Mouse (Mus musculus) monocyte, adult 2 months (primary cell): Measurements from ENCODE around the gene Arhgap5.
"Not testable (repeated sequence)": the region's sequence is repeated elsewhere in the genome, so short reads cannot be mapped to it uniquely, and the experiment has no call there.

Source experiments
- DNase-seq, 2 experiments: peaks; one replicate each; pipeline ENCODE4 v3.0.0; 2022; ENCODE audit warnings: low spot score in 2 of 2, low read depth in 1 of 2

Gene Arhgap5

DNA sequence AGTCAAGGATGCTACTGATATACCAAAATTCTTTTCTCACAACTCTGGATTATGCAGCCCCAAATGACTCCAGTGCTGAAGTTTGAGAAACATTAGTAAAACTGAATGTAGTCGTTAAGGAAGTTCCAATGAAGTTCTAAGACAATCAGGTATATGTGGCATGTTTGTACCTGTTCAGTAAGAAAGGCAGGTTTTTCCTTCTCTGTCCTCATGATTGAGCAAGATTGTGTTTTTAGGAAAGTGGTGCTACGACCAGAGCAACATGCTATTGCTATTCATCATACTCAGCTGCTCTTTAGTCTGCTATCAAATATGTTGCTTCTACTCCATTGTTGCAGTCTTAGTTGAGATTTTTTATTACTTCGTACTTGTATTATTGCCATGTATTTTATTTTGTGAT lies 26.0 kb downstream of the Arhgap5 start:
- DNase-seq, result no peak

DNA sequence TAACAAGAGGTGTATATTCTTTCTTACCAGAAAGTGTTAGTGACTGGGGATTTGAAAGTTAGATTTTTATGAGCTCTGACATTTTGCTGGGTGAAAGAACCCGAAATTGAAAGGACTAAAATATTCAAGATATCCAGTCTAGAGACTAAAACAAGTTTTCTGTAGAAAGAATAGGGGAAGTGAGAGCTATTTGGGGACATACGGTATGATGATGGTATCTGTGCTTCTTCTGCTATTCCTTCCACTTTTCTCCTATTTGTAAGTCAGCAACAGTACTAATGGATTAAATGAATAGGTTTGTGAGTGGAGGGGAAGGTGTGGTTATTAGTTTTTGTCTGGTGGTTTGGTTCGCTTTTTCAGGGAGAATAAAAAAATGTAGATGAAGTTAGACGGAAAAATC lies 37.5 kb downstream of the Arhgap5 start:
- no peak for DNase-seq

DNA sequence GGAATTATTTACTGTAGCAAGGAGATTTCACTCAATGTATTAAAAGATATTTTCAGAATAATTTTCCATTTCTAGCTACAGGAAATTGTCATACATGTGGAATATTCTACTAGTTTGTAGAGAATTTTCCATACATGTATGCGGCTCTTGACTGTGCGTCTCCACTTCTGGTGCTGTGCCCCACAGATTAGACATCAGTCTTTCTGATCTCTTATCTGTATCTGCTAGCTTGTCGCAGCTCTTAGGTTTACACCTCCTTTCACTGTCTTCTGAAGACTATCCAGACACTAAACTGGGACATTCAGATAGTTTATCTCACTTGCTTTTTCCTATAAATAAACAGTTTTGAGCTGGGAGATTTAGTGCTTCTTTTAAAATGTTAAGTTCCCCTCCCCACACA lies 40.8 kb downstream of the Arhgap5 start:
- no peak for DNase-seq

DNA sequence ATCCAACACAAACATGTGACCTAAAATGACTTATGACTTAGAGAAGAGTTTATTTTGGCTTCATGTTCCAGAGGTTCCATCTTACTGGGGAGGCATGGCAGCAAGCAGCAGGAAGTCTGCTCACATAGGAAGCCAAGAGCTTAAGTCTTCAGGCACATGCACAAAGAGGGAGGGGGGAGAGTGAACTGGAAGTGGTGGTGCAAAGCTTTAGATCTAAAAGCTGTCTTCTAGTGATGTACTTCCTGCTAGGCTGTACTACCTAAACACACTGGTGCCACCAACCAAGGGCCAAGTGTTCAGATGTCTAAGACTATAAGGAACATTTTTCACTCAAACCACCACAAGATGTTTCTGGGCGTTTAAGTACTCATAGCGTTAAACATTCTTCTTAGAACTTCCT lies 48.3 kb downstream of the Arhgap5 start:
- no peak for DNase-seq

DNA sequence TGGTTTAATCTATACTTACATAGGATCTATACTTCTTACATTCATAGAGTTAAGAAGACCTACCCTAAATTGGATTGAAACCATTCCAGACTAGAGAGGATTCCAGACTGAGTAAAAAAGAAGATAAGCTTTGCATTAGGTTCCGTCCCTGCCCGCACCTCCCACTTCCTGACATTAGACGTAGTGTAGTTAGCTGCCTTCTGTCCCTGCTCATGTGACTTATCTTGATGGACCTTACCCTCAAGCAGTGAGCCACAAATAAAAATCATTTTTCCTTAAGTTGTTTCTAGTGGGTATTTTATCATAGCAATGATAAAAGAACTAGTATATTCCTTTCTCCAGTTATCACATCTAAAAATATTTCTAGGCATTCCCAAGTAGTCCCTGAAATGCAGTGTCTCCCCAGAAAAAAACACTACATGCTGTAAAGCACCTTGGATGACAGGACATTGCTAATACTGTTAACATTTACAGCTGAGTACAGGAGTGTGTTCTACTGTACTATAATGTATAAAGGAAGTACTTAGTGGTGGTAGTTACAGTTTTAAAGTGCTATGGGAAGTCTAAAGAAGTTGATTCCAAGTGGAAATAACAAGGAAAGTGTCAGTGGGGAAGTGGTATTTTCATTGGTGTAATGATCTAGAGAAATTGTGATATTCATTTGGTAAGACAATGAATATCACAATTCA lies 51.6 kb downstream of the Arhgap5 start:
- DNase-seq, result no peak

DNA sequence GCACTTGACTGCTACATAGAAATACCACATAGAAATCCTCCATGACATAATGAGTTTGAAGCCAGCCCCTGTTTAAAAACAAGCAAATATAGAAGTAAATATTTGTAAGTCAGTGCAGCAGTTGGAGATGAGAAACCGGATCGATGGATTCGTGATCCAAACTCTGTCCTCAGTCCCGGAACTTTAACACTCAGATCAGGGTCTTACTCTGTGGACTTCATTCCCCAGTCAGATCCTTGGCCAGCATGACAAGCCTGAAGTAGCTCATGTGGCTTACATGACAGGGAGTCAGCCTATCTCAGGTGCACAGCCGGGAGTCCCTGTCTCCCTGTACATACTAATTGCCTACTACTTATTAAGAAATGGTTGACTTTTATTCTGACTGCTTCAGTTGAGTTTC lies 61.9 kb downstream of the Arhgap5 start:
- DNase-seq, result no peak

DNA sequence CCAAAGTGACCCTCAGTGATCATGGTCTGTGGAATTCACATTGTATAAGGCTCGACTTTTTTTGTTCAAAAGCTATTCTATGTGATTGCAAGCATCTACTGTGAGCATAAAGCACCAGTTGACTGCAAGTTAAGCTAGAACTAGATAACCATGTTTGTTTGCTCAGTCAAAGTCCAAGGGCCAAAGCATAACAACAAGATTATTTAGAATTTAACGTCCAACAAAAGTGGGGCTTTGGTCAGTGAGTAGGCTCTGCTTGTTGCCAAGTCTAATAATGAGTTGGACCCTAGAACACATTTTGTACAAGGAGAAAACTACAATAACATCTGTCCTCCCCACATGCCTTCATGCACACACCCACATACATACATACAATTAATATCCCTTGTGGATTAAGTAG lies 69.6 kb downstream of the Arhgap5 start:
- DNase-seq, result no peak

DNA sequence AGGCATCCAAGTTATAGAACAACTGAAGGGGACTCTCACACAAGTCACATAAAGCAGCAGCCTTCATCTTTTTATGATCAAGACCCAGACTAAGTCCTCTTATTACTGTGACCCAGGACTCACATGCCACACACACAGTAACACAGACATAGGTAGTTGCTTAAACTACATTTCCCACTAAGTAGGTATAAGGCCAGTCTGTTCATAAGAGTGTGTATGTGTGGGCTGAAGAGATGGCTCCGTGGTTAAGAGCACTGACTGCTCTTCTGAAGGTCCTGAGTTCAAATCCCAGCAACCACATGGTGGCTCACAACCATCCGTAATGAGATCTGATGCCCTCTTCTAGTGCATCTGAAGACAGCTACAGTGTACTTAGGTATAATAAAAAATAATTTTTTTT lies 82.7 kb downstream of the Arhgap5 start:
- not testable (repeated sequence) for DNase-seq

DNA sequence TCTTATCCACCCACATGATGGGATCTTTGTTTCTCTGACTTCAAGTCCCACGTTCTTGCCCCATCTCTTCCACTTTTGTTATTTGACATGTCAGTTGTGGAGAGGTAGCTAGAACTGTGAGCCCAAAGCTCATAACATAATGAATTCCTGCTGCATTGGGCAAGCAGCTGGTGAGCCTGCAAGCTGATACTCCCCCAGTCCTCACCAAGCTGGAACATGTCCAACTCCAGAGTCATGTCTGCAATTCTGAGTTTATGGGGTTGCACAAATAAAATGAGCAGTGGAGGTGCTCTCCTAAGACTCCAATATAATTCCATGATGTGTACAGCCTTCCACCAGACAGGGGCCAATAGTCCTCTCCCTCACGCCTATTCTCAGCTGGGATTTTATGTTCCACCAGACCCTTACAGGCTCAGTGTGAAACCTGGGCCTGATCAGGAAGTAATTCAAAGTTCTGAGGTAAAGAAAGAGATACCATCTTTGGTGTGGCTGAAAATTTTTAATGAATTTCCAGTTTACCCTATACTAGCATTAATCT lies 83.8 kb downstream of the Arhgap5 start:
- no peak for DNase-seq

DNA sequence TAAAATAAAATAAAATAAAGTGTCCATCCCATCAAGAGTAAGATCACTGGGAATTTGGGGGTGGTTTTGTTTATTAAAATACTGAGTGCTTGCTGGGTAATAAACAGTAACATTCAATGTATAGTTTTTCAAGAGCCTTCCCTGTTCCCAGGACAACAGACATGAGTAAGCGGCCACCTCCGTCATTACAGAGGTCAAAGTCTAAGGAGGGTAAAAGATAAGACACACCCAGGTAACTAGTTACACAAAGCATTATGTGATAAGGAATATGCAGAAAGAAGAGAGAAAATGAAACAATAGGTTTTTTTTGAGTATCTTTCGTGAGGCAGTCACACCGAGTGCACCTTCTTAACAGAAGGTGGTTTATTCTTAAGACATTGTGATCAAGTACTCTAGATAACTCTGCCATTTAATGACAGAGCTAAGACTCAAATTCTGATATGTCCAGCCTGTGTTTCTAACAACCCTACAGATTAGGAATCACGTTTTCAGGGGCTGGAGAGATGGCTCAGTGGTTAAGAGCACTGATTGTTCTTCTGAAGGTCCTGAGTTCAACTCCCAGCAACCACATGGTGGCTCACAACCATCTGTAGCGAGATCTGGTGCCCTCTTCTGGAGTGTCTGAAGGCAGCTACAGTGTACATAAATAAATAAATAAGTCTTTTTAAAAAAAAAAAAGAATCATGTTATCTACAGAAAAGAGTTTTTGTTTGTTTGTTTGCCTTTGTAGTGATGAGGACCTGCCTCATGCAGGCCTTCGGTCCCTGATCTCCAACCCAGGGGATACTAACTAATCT lies 91.8 kb downstream of the Arhgap5 start:
- no peak for DNase-seq

DNA sequence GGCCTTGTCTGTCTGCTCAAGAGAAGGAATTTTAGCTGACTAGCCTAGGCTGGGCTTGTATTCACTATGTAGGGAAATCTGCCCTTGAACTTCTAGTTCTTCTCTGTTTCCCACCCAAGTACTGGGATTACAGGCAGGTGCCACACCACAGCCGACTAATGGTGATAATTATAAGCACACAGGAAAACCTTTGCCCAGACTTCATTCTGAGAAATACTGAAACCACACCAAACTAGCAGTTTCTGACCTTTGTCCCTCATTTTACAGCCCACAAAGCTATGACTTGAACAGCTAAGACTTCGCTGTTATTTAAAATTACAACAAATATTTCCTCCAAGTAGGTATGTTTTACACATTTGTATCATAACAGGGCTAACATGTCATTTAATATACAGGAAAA lies 98.7 kb downstream of the Arhgap5 start:
- no peak for DNase-seq

DNA sequence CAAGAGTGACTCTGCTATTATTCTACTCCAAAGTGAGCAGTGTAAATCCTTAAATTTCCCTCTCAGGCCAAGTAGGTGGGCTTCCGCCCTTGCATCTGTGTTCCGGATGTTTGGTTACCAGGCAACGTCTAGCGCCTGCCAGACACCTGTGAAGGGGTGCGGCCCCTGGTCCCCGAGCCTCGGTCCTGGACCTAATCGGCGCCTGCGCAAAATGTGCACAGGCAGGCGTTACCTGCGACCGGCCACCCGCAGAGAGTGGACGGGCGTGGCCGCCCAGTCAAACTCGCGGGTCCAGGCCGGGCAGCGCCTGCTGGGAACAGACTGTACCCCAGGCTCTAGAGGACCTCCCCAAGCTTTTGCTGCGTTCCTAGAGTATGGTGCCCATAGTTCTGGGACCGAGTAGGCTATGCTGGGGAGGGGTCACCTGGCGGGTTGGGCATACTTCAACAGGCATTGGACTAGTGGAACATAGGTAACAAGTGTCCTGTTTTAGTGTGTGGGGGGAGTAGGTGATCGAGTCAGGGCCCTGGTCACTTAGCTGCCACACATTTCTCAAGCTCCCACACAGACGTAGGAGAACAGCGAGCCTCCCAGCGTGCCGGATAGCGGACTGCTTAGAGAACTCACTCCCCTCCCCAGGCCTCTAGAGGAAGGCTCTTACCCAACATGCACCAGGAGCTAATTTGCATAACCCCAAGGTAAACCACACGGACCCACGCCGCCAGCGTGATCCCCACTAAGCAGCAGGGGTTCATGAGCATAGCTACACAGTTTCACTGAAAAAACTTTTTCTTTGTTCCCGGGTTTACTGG lies 99.3 kb downstream of the Arhgap5 start:
- DNase-seq, result peak; percentile 51 to 73

DNA sequence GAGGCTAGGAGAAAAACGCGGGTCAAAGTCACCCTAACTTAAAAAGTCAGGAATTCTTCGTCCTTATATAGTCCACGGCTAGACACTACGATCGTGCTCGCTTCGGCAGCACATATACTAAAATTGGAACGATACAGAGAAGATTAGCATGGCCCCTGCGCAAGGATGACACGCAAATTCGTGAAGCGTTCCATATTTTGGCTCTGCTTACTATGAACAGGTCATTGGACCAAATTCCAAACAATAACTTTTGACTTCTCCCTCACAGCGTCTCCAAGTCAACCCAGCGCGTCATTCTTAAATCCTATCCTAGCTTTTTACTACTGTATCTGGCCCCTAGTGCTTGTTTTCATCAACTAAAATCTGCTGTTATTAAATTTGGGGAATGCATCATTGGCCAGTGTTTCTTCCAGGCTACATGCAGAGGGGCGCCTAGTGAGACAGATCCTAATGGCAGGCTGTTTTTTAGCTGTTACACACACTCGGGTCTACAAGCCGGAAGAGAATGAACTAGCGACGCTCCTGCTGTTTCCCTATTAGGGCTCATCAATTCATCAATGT lies 100.0 kb downstream of the Arhgap5 start:
- DNase-seq, result peak; percentile 5 to 69

DNA sequence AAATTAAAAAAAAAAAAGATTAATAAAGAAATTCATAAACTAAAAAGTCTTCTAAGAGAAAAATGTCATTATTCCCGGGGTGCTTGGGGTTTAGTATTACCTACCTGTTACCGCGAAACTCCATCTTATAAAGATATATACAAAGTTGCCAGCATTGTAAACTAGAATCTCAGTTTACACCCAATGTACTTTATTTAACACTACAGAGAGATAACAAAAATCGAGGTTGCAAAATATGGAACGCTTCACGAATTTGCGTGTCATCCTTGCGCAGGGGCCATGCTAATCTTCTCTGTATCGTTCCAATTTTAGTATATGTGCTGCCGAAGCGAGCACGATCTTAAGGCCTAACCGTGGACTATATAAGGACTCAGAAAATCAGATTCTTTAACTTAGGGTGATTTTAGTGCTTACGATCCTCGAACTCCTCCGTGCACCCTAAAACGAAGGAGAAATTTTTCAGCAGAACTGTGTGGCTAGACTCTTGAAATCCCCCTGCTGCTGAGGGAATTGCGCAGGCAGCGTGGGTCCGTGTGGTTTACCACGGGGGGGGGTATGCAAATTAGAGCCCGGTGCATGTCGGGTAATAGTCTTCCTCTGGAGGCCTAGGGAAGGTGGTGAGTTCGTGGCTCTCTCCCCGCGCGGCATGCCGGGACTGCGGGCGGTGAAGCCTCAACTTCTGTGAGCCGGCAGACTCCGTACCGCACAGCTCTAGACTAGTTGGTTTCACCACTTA lies 100.7 kb downstream of the Arhgap5 start:
- DNase-seq, result peak; percentile 69 to 91

DNA sequence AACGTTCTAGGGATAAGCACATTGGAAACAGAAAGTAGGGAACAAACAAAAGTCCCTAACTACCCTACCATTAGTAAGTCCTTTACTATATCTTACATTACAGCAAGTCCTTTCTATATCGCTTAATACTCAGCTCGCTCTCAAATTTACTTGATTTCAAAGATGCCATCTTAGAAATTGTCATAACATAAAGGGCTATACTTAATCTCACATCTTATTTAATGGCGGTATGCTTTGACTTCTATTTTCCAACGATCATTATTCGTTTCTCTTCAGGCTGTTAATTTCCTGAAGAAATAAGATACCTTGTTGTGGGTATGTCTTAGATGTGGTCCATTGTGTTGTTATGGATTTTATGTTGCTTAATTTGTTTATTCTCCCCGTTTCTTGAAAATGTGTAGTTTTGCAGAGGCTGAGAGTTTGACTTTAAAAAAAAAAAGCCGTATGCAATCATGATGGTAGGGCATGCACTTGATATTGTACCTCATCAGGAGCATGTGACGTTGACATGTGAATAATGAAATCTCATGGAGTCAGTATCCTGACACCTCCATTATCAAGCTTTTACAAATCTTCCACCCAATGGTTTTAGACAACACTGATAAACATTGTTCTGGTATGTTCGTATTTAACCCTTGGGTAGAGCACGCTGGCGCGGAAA lies 101.3 kb downstream of the Arhgap5 start:
- DNase-seq, result no peak

DNA sequence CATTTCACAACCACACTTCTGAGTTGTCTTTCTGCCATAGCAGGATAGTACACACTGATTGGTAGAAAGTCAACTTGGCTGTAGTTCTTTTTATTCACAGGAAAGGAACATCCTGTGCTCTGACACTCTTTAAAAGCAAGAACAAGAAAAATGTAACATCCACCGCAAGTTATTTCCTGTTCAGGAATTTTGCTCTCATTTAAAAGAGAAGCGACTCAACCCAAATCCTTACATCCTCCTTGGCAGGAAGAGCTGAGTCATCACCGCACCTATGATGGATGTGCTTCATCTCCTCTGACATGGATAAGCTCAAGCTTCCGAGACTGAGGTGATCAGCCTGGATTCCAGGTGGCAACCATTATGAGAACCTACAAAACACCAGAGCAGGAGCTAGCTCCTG lies 103.6 kb downstream of the Arhgap5 start:
- no peak for DNase-seq

DNA sequence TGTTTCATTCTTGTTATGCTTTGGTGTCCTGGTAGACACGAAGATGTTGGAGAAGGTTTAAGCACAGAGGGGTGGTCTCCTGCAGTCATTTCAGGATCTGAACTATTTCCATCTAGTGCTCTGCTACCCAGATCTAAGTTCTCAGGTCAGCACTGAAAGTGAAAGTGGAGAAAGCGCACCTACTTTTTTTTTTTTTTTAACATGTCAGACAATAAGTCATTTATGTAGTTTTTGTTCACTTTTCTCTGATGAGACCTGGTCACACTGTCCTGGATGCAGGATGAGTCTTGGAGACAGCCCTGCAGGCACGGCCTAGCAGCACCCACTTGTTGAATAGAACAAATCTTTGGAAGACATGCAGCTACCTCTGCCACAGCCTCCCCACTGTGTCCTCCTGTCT lies 111.9 kb downstream of the Arhgap5 start:
- no peak for DNase-seq

DNA sequence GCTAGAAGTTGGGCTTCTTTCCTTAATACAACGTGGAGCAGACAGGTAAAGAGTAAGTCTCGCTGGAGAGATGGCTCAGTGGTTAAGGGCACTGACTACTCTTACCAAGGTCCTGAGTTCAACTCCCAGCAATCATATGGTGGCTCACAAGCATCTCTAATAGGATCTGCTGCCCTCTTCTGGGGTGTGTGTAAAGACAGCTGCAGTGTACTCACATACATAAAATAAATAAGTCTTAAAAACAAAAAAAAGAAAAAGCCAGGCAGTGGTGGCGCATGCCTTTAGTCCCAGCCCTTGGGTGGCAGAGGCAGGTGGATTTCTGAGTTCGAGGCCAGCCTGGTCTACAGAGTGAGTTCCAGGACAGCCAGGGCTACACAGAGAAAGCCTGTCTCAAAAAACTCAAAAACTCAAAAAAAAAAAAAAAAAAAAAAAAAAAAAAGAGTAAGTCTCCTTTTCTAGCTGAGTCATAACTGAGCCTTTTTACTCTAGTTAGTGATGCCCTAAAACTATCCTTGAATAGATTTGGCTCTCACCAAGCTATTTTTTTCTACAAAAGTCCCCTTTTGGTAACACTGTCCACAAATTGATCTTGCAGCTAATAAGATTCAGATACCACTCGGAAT lies 114.8 kb downstream of the Arhgap5 start:
- no peak for DNase-seq

DNA sequence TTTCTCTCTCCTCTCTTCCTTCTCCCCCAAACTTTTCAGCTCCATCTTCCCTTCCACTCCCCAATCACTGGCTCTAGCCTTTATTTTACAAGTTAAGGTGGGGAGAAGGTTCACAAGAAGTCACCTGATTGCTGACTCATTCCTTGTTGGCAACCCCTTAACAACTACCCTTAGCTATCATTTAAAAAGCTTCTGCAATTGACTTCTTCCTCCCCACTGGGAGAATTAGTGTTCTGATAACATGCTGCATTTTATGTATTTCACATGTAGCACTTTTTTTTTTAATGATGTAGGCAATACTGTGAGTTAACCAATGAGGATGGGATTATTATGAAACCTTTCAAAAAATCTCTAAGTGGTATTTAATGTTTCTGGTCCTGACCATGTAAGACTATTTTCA lies 115.9 kb downstream of the Arhgap5 start:
- no peak for DNase-seq
